Mouse (Mus musculus) midbrain, embryonic 15.5 days (tissue): ENCODE data around the gene Rrp7a. TPM values are rescaled to one million over a fixed set of nuclear protein-coding genes. Genes with fewer than 3 reads are reported as not detected.

Experiments used
- ATAC-seq: fragments of 200-750 bp; cut with Nextera tagmentation; replicated peaks from 2 replicates; pipeline ENCODE4 v1.8.0; 2017; ENCODE audit warnings: moderate TSS enrichment
- H3K27ac ChIP-seq: fragments of 300-500 bp; sonication (generic); 2 replicates; pipeline ENCODE4 v1.5.1; 2015; ENCODE audit warnings: mild to moderate bottlenecking, inconsistent platforms
- H3K27me3 ChIP-seq: fragments of 300-500 bp; sonication (generic); replicated peaks from 2 replicates; pipeline ENCODE4 v1.6.1; 2015; ENCODE audit warnings: inconsistent platforms
- H3K36me3 ChIP-seq: fragments of 300-500 bp; sonication (generic); replicated peaks from 2 replicates; pipeline ENCODE4 v1.6.1; 2015; ENCODE audit warnings: inconsistent platforms
- H3K4me1 ChIP-seq: fragments of 300-500 bp; sonication (generic); 2 replicates; pipeline ENCODE4 v1.6.1; 2015; ENCODE audit warnings: inconsistent platforms
- H3K4me2 ChIP-seq: fragments of 300-500 bp; sonication (generic); 2 replicates; pipeline ENCODE4 v1.6.1; 2015; ENCODE audit warnings: inconsistent platforms, mild to moderate bottlenecking, moderate library complexity
- H3K4me3 ChIP-seq: fragments of 300-500 bp; sonication (generic); 2 replicates; pipeline ENCODE4 v1.5.1; 2015; ENCODE audit warnings: mild to moderate bottlenecking, inconsistent platforms
- H3K9ac ChIP-seq: fragments of 300-500 bp; sonication (generic); 2 replicates; pipeline ENCODE4 v1.6.1; 2015; ENCODE audit warnings: mild to moderate bottlenecking, inconsistent platforms
- H3K9me3 ChIP-seq: fragments of 300-500 bp; sonication (generic); 2 replicates; pipeline ENCODE4 v1.6.1; 2016; ENCODE audit warnings: inconsistent platforms
- WGBS: fragments of 180-500 bp; shearing (Covaris S2); methylation state at CpG from one replicate; pipeline ENCODE4 v1.1.7; 2015; ENCODE audit warnings: mixed read lengths; 5-methylcytosine and 5-hydroxymethylcytosine counted together
- polyA plus RNA-seq: library from polyadenylated mRNA; unstranded; fragments of >200 nt; fragmentation: Nextera tagmentation; extraction: Ambion mirVana; gene quantifications from 2 replicates; pipeline ENCODE4 v1.2.1, GENCODE M21; 2015

Rrp7a gene
- polyA plus RNA-seq, 1 experiment from 2014 or later, result 86.8 TPM

- ATAC-seq, result no peak
- Histone ChIP-seq H3K27me3 (no peaks in the 10 kb centered on the region), H3K36me3 (peaks cover 30% of the 10 kb centered on the region), H3K4me1 (peaks cover 14% of the 10 kb centered on the region), H3K9ac (no peak overlapping the region), H3K9me3 (no peaks in the 10 kb centered on the region), H3K4me3 (no peak overlapping the region), H3K4me2 (no peak overlapping the region), H3K27ac (no peak overlapping the region)
- 78% methylated on average over 5 of the region's 5 CpGs for WGBS
These were observed 2.0 kb upstream of the Rrp7a start for GRCm38 (mm10) chr15:83124625-83125024.

GRCm38 (mm10) chr15:83121709-83122565 lies 664 bp downstream of the Rrp7a start:
- peaks cover 25% of the 10 kb centered on the region; the same call in 1 of the 2 replicates for H3K36me3 ChIP-seq
- peaks cover 14% of the 10 kb centered on the region for H3K4me1 ChIP-seq
- H3K4me3 ChIP-seq, result peak overlapping the region; percentile 81
- no peaks in the 10 kb centered on the region for H3K27me3 ChIP-seq
- peak overlapping the region; percentile 74 for H3K4me2 ChIP-seq
- peak overlapping the region; percentile 64 for H3K9ac ChIP-seq
- WGBS, result 3% methylated on average over 43 of the region's 43 CpGs
- peak; percentile 50 for ATAC-seq
- H3K9me3 ChIP-seq, result no peaks in the 10 kb centered on the region
- H3K27ac ChIP-seq, result peak overlapping the region; percentile 87

GRCm38 (mm10) chr15:83118360-83118759 lies 4.2 kb downstream of the Rrp7a start:
- Histone ChIP-seq H3K9me3 (no peaks in the 10 kb centered on the region), H3K27ac (no peak overlapping the region), H3K4me2 (no peak overlapping the region), H3K36me3 (peaks cover 26% of the 10 kb centered on the region; the same call in 1 of the 2 replicates), H3K4me3 (no peak overlapping the region), H3K9ac (no peak overlapping the region), H3K4me1 (peaks cover 20% of the 10 kb centered on the region), H3K27me3 (no peaks in the 10 kb centered on the region)
- no peak for ATAC-seq
- WGBS, result 61% methylated on average over 7 of the region's 7 CpGs

- no peak overlapping the region for H3K27ac ChIP-seq
- no peak overlapping the region for H3K4me2 ChIP-seq
- no peaks in the 10 kb centered on the region for H3K9me3 ChIP-seq
- no peak for ATAC-seq
- no peaks in the 10 kb centered on the region for H3K27me3 ChIP-seq
- H3K4me3 ChIP-seq, result no peak overlapping the region
- H3K4me1 ChIP-seq, result peaks cover 11% of the 10 kb centered on the region
- WGBS, result 23% methylated on average over 6 of the region's 6 CpGs
- H3K36me3 ChIP-seq, result peaks cover 26% of the 10 kb centered on the region; the same call in 1 of the 2 replicates
- no peak overlapping the region for H3K9ac ChIP-seq
These were observed 7.5 kb downstream of the Rrp7a start for GRCm38 (mm10) chr15:83115071-83115470.

DNA sequence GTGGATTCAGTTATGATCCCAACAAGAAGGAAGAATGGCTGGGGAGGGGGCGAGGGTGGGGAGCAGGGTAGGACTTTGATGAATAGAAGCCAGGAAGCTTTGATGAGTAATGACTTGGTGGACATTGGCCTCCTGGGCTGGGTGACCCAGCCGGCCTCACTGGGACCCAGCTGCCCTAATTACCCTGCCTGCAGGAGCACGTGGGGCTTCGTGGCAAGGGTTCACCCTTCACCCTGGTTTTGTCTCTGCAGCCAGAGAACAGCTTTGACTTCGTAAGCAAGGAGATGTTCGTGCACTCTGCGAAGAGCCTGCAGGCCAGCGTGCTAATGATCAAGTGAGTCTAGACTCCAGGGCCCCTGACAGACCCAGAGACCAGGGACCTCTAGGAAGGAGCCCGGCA lies 8.5 kb downstream of the Rrp7a start:
- no peak overlapping the region for H3K27ac ChIP-seq
- 71% methylated on average over 9 of the region's 9 CpGs for WGBS

DNA sequence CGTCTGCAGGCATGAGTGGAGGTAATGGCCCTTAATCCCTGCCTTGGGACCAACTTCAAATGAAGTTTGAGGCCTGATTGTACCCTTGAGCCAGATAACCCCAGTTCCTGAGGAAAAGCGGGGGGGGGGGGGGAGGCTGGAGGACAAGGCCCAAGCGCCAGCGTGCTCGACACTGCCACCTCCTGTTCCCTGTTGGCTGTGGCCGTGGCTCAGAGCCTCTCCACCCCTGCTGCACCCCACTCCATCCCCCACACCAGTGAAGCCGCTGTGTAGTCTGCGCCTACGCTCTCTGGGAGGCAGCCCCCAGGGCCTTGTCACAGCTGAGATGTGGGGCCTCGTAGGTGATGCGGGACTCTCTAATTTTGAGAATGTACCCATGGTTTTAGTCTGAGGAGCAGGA lies 9.7 kb downstream of the Rrp7a start:
- 5% methylated on average over 11 of the region's 11 CpGs for WGBS
- Histone ChIP-seq H3K4me2 (peak overlapping the region; percentile 14; the same call in 1 of the 2 replicates), H3K9me3 (no peaks in the 10 kb centered on the region), H3K27me3 (no peaks in the 10 kb centered on the region), H3K4me3 (no peak overlapping the region), H3K27ac (no peak overlapping the region), H3K4me1 (peaks cover 11% of the 10 kb centered on the region), H3K9ac (no peak overlapping the region), H3K36me3 (peaks cover 16% of the 10 kb centered on the region; the same call in 1 of the 2 replicates)
- ATAC-seq, result 0 out of 2 replicates have a peak, but pooled peaks have one; percentile 32

More for the DNA sequence above, 8.5 kb downstream of the Rrp7a start:
- no peak for ATAC-seq
- H3K4me1 ChIP-seq, result peaks cover 11% of the 10 kb centered on the region
- H3K27me3 ChIP-seq, result no peaks in the 10 kb centered on the region
- H3K9me3 ChIP-seq, result no peaks in the 10 kb centered on the region
- peaks cover 20% of the 10 kb centered on the region; the same call in 1 of the 2 replicates for H3K36me3 ChIP-seq
- 0 out of 2 replicates have a peak overlapping the region, but pooled peaks have one; percentile 3 for H3K9ac ChIP-seq
- no peak overlapping the region for H3K4me3 ChIP-seq
- no peak overlapping the region for H3K4me2 ChIP-seq

- Histone ChIP-seq H3K36me3 (peaks cover 8% of the 10 kb centered on the region; the same call in 1 of the 2 replicates), H3K4me2 (no peak overlapping the region), H3K9me3 (no peaks in the 10 kb centered on the region), H3K9ac (no peak overlapping the region), H3K27ac (no peak overlapping the region), H3K27me3 (no peaks in the 10 kb centered on the region), H3K4me1 (peaks cover 15% of the 10 kb centered on the region), H3K4me3 (no peak overlapping the region)
- no peak for ATAC-seq
- WGBS, result 81% methylated on average over 7 of the region's 7 CpGs
These were observed 10.7 kb downstream of the Rrp7a start for GRCm38 (mm10) chr15:83111874-83112273.

- H3K9me3 ChIP-seq, result no peaks in the 10 kb centered on the region
- ATAC-seq, result no peak
- WGBS, result 44% methylated on average over 6 of the region's 6 CpGs
These were observed 11.3 kb downstream of the Rrp7a start for GRCm38 (mm10) chr15:83111290-83111689.

GRCm38 (mm10) chr15:83107814-83108213 lies 14.8 kb downstream of the Rrp7a start:
- no peak overlapping the region for H3K4me3 ChIP-seq
- no peak overlapping the region for H3K27ac ChIP-seq
- H3K27me3 ChIP-seq, result no peaks in the 10 kb centered on the region
- no peaks in the 10 kb centered on the region for H3K9me3 ChIP-seq
- no peak overlapping the region for H3K9ac ChIP-seq
- no peak for ATAC-seq
- 28% methylated on average over 6 of the region's 6 CpGs for WGBS
- no peaks in the 10 kb centered on the region for H3K36me3 ChIP-seq
- H3K4me2 ChIP-seq, result no peak overlapping the region
- peaks cover 5% of the 10 kb centered on the region for H3K4me1 ChIP-seq

More at GRCm38 (mm10) chr15:83111290-83111689, 11.3 kb downstream of the Rrp7a start:
- 0 out of 2 replicates have a peak, but pooled peaks cover 3% of the 10 kb centered on the region for H3K36me3 ChIP-seq
- H3K4me2 ChIP-seq, result no peak overlapping the region
- no peaks in the 10 kb centered on the region for H3K27me3 ChIP-seq
- peaks cover 15% of the 10 kb centered on the region for H3K4me1 ChIP-seq
- H3K4me3 ChIP-seq, result no peak overlapping the region
- no peak overlapping the region for H3K9ac ChIP-seq
- no peak overlapping the region for H3K27ac ChIP-seq

- Histone ChIP-seq H3K9me3 (no peaks in the 10 kb centered on the region), H3K4me3 (no peak overlapping the region), H3K27me3 (no peaks in the 10 kb centered on the region), H3K9ac (no peak overlapping the region), H3K4me2 (no peak overlapping the region), H3K36me3 (no peaks in the 10 kb centered on the region), H3K4me1 (peaks cover 4% of the 10 kb centered on the region; the same call in 1 of the 2 replicates), H3K27ac (no peak overlapping the region)
- no peak for ATAC-seq
- WGBS, result 92% methylated on average over 6 of the region's 6 CpGs
These were observed 16.2 kb downstream of the Rrp7a start for GRCm38 (mm10) chr15:83106426-83106825.

DNA sequence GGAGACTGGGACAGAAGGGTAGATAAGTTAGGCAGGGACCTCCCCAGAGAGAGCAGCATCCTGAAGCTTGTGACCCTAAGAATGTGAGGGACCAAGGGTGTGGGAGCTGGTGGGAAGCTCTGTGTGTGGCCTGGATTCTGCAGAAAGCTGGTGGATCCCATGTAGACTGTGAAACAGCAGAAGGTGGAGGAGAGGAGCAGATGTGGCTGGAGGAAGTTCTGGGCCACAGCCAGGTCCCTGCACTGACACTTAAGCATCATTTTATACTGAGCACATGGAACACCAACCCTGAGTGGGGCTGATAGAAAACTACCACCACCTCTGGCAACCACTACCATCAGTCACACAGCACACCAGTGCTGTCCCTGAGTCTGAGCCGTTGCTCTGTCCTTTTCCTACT lies 19.5 kb downstream of the Rrp7a start:
- no peak overlapping the region for H3K27ac ChIP-seq
- H3K9ac ChIP-seq, result no peak overlapping the region
- no peak overlapping the region for H3K4me2 ChIP-seq
- peaks cover 24% of the 10 kb centered on the region for H3K4me1 ChIP-seq
- peaks cover 7% of the 10 kb centered on the region; the same call in 1 of the 2 replicates for H3K27me3 ChIP-seq
- H3K9me3 ChIP-seq, result no peaks in the 10 kb centered on the region
- ATAC-seq, result no peak
- H3K4me3 ChIP-seq, result no peak overlapping the region
- H3K36me3 ChIP-seq, result no peaks in the 10 kb centered on the region
- 44% methylated on average over 1 of the region's 1 CpGs for WGBS

- 0 out of 2 replicates have a peak, but pooled peaks have one; percentile 3 for ATAC-seq
- peak overlapping the region; percentile 53 for H3K4me2 ChIP-seq
These were observed 22.3 kb downstream of the Rrp7a start for GRCm38 (mm10) chr15:83100332-83100662.

More at GRCm38 (mm10) chr15:83100332-83100662, 22.3 kb downstream of the Rrp7a start:
- Histone ChIP-seq H3K27me3 (peaks cover 11% of the 10 kb centered on the region; the same call in 1 of the 2 replicates), H3K4me1 (peaks cover 20% of the 10 kb centered on the region), H3K9me3 (no peaks in the 10 kb centered on the region), H3K4me3 (peak overlapping the region; percentile 29), H3K9ac (peak overlapping the region; percentile 4; the same call in 1 of the 2 replicates), H3K27ac (no peak overlapping the region), H3K36me3 (no peaks in the 10 kb centered on the region)
- WGBS, result 2% methylated on average over 8 of the region's 8 CpGs
